Mouse (Mus musculus): ENCODE data around the gene Cel. TPM values are rescaled to one million over a fixed set of nuclear protein-coding genes. Genes with fewer than 3 reads are reported as not detected.

The Cel gene
- polyA plus RNA-seq, 1 experiment from 2014 or later, result 159 TPM

DNA sequence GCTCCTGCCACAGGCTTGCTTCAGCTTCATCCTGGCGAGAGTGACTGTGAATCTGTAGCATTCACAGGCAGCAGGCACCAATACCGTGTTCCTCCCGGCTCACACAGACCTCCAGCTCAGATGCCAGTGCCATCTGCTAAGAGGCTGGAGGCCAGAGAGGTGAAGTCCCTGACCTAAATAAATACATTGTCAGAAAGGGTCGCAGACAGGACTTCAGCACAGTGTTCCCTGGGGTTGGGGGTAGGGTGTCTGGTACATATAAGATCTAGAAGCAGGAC is 28.0 kb downstream of the Cel start:
- H3K9ac ChIP-seq, result 0 out of 2 replicates have a peak overlapping the region, but pooled peaks have one; percentile 80
- no peaks in the 10 kb centered on the region for H3K9me3 ChIP-seq
- no peaks in the 10 kb centered on the region for H3K36me3 ChIP-seq
- peak overlapping the region; percentile 84 for H3K4me2 ChIP-seq (replicated peaks)
- no peak overlapping the region for H3K4me3 ChIP-seq (replicated peaks)
- H3K4me1 ChIP-seq (replicated peaks), result peaks cover 73% of the 10 kb centered on the region
- ATAC-seq, result no peak
- peak overlapping the region; percentile 77 for H3K27ac ChIP-seq
- 41% methylated on average over 4 of the region's 4 CpGs for WGBS
- H3K27me3 ChIP-seq (replicated peaks), result no peaks in the 10 kb centered on the region

GRCm38 (mm10) chr2:28534436-28535262 is 28.6 kb downstream of the Cel start:
- WGBS, result 40% methylated on average over 11 of the region's 11 CpGs
- Histone ChIP-seq H3K4me1 (replicated peaks) (peaks cover 73% of the 10 kb centered on the region), H3K27ac (peak overlapping the region; percentile 77), H3K36me3 (no peaks in the 10 kb centered on the region), H3K9me3 (no peaks in the 10 kb centered on the region), H3K4me3 (replicated peaks) (peak overlapping the region; percentile 73), H3K27me3 (replicated peaks) (no peaks in the 10 kb centered on the region), H3K9ac (peak overlapping the region; percentile 80), H3K4me2 (replicated peaks) (peak overlapping the region; percentile 84)
- no peak for ATAC-seq

GRCm38 (mm10) chr2:28533901-28534435 is 29.2 kb downstream of the Cel start:
- peak overlapping the region; percentile 77 for H3K27ac ChIP-seq
- no peaks in the 10 kb centered on the region for H3K36me3 ChIP-seq
- peak overlapping the region; percentile 84 for H3K4me2 ChIP-seq (replicated peaks)
- 63% methylated on average over 7 of the region's 7 CpGs for WGBS
- peak overlapping the region; percentile 80 for H3K9ac ChIP-seq
- no peaks in the 10 kb centered on the region for H3K9me3 ChIP-seq
- no peak for ATAC-seq
- peak overlapping the region; percentile 73 for H3K4me3 ChIP-seq (replicated peaks)
- no peaks in the 10 kb centered on the region for H3K27me3 ChIP-seq (replicated peaks)
- H3K4me1 ChIP-seq (replicated peaks), result peaks cover 68% of the 10 kb centered on the region

DNA sequence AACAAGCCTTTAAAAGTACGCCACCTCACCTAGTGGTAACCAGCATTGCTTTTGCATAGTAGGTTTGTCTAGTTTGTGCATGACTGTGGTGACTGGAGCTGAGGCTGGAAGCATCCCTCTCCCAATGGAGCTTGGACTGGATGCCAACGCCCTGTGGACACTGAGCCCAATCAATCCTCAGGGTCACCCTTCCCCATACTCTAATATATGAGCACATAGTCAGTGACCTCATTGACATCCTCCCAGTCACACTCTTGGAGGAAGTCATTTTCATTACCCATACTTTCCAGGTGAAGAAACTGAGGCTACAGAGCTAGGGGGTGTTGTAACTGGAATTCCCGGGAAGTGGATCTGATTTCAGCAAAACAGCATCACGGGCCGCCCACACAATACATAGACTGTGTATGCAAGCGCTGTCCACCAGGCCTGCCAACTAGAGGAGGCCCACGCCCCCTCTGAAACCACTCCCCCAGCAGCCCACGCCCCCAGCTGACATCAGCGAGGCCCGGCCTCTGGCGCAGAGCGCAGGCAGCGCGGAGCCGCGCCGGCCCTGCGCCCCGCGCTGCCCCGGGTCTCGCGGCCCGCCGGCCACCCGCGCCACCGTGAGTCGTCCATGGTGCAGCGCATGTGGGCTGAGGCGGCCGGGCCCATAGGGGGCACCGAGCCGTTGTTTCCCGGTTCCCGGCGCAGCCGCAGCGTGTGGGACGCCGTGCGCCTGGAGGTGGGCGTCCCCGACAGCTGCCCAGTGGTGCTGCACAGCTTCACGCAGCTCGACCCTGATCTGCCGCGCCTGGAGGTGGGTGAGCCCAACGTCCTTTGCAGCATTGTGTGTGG is 30.0 kb downstream of the Cel start:
- ATAC-seq, result peak; percentile 95
- H3K4me2 ChIP-seq (replicated peaks), result peak overlapping the region; percentile 84
- H3K36me3 ChIP-seq, result no peaks in the 10 kb centered on the region
- WGBS, result 3% methylated on average over 49 of the region's 49 CpGs
- H3K27ac ChIP-seq, result peak overlapping the region; percentile 77
- H3K9ac ChIP-seq, result peak overlapping the region; percentile 80
- peak overlapping the region; percentile 73 for H3K4me3 ChIP-seq (replicated peaks)
- no peaks in the 10 kb centered on the region for H3K9me3 ChIP-seq
- peaks cover 62% of the 10 kb centered on the region for H3K4me1 ChIP-seq (replicated peaks)
- H3K27me3 ChIP-seq (replicated peaks), result no peaks in the 10 kb centered on the region

- Histone ChIP-seq H3K4me2 (replicated peaks) (no peak overlapping the region), H3K9me3 (no peaks in the 10 kb centered on the region), H3K27me3 (replicated peaks) (no peaks in the 10 kb centered on the region), H3K27ac (no peak overlapping the region), H3K4me3 (replicated peaks) (no peak overlapping the region), H3K4me1 (replicated peaks) (peaks cover 53% of the 10 kb centered on the region), H3K36me3 (no peaks in the 10 kb centered on the region), H3K9ac (no peak overlapping the region)
- no peak for ATAC-seq
- WGBS, result 66% methylated on average over 7 of the region's 7 CpGs
Measured at GRCm38 (mm10) chr2:28530311-28530710, 32.9 kb downstream of the Cel start.

GRCm38 (mm10) chr2:28529856-28530255 is 33.3 kb downstream of the Cel start:
- no peak for ATAC-seq

DNA sequence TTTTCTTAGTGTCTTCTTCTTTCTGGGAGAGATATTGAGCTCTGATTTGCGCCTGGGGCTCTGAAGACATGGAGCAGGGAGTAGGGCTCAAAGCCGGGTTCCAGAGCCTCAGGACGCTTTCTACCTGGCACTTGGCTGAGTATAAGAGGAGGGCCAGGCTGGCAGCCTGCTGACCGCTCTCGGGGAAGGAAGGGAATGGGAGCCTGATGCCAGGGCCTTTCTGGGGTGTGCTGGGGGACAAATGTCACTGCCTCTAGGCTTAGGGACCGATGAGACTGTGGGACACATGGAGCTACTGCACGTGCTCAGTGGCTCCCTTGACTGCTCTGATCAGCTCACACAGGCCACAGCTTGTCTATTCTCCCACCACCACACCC is 34.9 kb downstream of the Cel start:
- ATAC-seq, result no peak
- peaks cover 53% of the 10 kb centered on the region for H3K4me1 ChIP-seq (replicated peaks)
- H3K4me3 ChIP-seq (replicated peaks), result no peak overlapping the region
- WGBS, result 93% methylated on average over 7 of the region's 7 CpGs
- H3K36me3 ChIP-seq, result no peaks in the 10 kb centered on the region
- no peaks in the 10 kb centered on the region for H3K27me3 ChIP-seq (replicated peaks)
- no peak overlapping the region for H3K4me2 ChIP-seq (replicated peaks)
- H3K9ac ChIP-seq, result no peak overlapping the region
- H3K27ac ChIP-seq, result no peak overlapping the region
- H3K9me3 ChIP-seq, result no peaks in the 10 kb centered on the region

More at GRCm38 (mm10) chr2:28529856-28530255, 33.3 kb downstream of the Cel start:
- H3K9me3 ChIP-seq, result no peaks in the 10 kb centered on the region
- no peak overlapping the region for H3K27ac ChIP-seq
- no peak overlapping the region for H3K4me2 ChIP-seq (replicated peaks)
- H3K36me3 ChIP-seq, result no peaks in the 10 kb centered on the region
- H3K4me3 ChIP-seq (replicated peaks), result no peak overlapping the region
- H3K9ac ChIP-seq, result 0 out of 2 replicates have a peak overlapping the region, but pooled peaks have one; percentile 5
- peaks cover 53% of the 10 kb centered on the region for H3K4me1 ChIP-seq (replicated peaks)
- H3K27me3 ChIP-seq (replicated peaks), result no peaks in the 10 kb centered on the region
- WGBS, result 75% methylated on average over 4 of the region's 4 CpGs

DNA sequence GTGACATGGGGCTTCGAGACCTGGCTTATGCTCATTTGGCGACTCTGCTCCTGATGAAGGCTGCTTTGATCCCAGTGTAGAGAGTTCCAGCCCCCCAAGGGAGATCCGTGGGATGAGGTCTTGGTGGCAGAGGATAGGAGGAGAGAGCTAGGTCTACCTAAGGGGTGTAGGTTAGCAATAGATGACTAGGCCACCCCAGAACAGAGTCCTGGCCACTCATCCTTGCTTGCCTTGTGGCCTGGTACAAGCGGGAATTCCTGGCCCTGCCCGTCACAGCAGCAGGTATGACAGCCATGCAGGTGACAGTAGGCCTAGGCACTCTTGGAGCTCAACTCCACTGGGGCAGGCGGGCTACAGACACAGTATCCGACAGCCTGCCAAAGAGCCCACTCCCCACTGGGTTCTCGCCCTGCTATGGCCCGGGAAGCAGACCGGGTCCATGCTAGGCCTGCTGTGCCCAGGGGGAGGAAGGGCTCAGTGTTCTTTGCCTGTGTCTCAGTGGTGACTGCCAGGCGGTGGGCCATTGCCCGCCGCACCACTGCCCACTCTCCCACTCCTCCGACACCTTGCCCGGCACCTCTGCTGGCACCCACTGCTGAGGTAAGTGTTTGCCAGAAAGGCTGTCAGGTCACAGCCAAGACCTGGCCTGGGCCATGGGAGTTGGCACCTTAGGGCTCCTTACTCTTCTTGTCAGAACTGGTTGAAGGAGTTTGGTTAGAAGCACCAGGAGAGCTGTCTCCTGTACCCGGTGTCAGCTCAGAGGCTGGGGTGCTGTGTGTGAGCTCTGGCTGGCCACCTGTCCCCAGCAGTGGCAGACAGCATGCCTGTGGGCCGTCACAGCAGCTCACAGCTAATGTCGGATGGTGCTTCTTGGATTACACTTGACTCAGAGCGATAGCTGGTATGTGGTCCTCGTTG is 35.5 kb downstream of the Cel start:
- ATAC-seq, result no peak
- H3K27me3 ChIP-seq (replicated peaks), result no peaks in the 10 kb centered on the region
- WGBS, result 90% methylated on average over 20 of the region's 20 CpGs
- no peak overlapping the region for H3K4me2 ChIP-seq (replicated peaks)
- no peak overlapping the region for H3K9ac ChIP-seq
- H3K9me3 ChIP-seq, result no peaks in the 10 kb centered on the region
- H3K4me3 ChIP-seq (replicated peaks), result no peak overlapping the region
- no peaks in the 10 kb centered on the region for H3K36me3 ChIP-seq
- H3K27ac ChIP-seq, result no peak overlapping the region
- peaks cover 50% of the 10 kb centered on the region for H3K4me1 ChIP-seq (replicated peaks)

DNA sequence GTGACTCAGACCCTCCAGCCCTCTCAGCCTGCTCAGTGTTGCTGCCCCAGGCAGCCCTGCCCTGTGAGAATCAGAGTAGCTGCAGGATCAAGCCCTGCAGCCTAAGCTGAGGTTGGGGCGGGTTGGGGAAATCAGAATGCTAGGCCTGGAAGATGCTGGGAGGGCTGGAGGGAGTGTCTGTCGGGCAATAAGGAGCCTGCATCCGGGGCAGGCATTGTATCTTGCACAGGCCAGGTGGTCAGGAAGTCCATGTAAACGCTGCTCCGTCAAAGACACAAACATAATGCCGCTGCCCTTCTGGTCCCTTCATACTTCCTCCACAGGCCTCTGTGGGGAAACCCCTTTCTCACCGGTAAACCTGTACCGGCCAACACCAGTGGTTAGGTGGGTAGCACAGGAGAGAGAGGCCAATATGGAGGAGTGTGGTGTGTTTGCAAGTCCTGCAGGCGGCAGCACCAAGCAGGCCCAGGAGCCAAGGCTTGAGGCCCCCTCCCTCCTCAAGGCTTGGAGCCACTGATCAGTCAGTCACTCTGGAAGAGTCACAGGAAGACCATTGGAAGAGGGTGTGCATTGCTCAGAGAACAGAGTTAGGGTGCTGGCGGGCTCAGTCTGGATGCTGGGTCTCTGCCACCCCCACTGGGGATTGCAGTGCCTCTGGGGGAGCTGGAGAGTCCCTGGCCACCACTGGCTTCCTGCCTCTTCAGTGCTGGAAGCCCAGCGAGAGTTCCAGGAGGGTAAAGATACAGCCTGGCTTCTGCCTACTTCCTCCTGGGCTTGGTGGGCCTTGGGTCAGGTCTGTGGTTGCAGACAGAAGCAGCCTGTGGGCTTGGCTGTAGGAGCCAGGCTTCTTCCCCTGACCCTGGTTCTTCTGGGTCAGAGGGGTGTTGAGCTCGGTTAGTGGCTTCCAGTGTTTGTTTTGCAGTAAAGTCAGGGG is 37.0 kb downstream of the Cel start:
- Histone ChIP-seq H3K4me3 (replicated peaks) (no peak overlapping the region), H3K36me3 (no peaks in the 10 kb centered on the region), H3K4me2 (replicated peaks) (peak overlapping the region; percentile 46), H3K27ac (peak overlapping the region; percentile 90), H3K27me3 (replicated peaks) (no peaks in the 10 kb centered on the region), H3K9ac (peak overlapping the region; percentile 6), H3K9me3 (no peaks in the 10 kb centered on the region), H3K4me1 (replicated peaks) (peaks cover 44% of the 10 kb centered on the region)
- ATAC-seq, result peak; percentile 47
- 26% methylated on average over 12 of the region's 12 CpGs for WGBS

GRCm38 (mm10) chr2:28525219-28525942 is 37.8 kb downstream of the Cel start:
- Histone ChIP-seq H3K27ac (peak overlapping the region; percentile 90), H3K4me1 (replicated peaks) (peaks cover 44% of the 10 kb centered on the region), H3K9ac (peak overlapping the region; percentile 34), H3K36me3 (no peaks in the 10 kb centered on the region), H3K9me3 (no peaks in the 10 kb centered on the region), H3K4me2 (replicated peaks) (peak overlapping the region; percentile 46), H3K27me3 (replicated peaks) (no peaks in the 10 kb centered on the region), H3K4me3 (replicated peaks) (no peak overlapping the region)
- peak; percentile 93 for ATAC-seq
- WGBS, result 15% methylated on average over 11 of the region's 11 CpGs
